Mouse (Mus musculus): ENCODE data around the gene Tlnrd1. TPM values are rescaled to one million over a fixed set of nuclear protein-coding genes. Genes with fewer than 3 reads are reported as not detected.
"Not testable (repeated sequence)": the region's sequence is repeated elsewhere in the genome, so short reads cannot be mapped to it uniquely, and the experiment has no call there.

The Tlnrd1 gene
- 10 to 100 TPM; 23.1 to 26.2 TPM for total RNA-seq (2021)
- long read RNA-seq, experiment 1, full-length matches to known transcripts: 60 of 60 reads
- long read RNA-seq, experiment 1, partial matches to known transcripts: 0 of 60 reads
- long read RNA-seq, experiment 1, other reads (novel, unspliced or antisense): 0 of 60 reads
- long read RNA-seq, experiment 2, full-length matches to known transcripts: 82 of 84 reads
- long read RNA-seq, experiment 2, partial matches to known transcripts: 0 of 84 reads
- long read RNA-seq, experiment 2, other reads (novel, unspliced or antisense): 2 of 84 reads

DNA sequence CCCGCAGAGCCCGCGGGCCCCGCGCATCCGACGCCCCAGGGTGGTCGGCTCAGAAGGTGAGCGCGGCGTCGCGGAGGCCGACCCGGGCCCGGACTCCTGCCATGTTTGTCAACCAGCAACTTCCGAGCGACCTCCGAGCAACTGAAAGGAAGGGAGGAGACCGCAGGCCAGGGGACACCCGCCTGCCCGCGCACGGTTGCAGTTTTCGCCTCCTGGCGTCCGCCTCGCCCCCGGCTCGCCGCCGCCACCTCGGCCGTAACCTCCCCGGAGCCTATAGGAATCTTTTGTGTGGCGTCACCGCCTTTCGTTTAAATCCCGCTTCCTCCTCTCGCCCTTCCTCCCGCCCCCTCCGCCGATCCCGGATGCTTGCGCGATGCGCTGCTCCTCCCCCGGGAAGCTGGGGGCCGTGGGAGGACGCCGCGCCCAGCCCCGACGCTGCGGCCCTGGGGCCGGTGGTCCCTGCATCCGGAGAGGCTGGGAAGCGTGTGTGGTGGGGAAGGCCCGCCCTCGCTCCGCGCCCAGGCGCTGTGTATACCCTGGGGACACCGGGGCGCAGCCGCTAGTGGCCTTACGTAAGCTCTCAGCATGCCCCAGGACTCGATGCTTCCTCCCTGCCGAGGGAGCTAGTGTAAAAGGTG lies at the start of gene Tlnrd1, which contains the start of gene Mesd:
Tlnrd1 (minus strand) TSS at position 285 of the 638 bp plus-strand sequence.
Mesd (plus strand) TSS at position 446 of the 638 bp plus-strand sequence.
- peak; percentile 77 to 80 for DNase-seq (ENCODE audit: low spot score in 2 of 2)

DNA sequence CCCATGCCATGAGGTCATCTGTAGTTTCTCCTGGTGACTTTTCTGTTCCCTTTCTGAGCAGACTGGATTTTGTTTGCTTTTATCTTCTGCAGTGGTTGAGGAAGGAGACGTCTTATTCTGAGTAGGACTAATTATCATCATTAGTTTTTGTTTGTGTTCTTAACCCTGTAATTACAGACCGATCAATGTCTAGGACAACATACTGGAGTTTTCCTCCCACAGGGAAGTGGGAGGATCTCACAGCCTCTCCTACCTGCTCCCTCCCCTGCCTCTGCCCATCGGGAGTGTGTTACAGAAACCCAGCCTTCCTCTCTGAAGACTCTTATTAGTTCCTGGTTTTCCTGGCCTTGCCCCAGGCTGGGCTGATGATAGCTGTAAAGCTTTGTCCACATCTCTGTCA lies 37.5 kb upstream of the Tlnrd1 start:
- no peak for DNase-seq (ENCODE audit: low spot score in 2 of 2)

DNA sequence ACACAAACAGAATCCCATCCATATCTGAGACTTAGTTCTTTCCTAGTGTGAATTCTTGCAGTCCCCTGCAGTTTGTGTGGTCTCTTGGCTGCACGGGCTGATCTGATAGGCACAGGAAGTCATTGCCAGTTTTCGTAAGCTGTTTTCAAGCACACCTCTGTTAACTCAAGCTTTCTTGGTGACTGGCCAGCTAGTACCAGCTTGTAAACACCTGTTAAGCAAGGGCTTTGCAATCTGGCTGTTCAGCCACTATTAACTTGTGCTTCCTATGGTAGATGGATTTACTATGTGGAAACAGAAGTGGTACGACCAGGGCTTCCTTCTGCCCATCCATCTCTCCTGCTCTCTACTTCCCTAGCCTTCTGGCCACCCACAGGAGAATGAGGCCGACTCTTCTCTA lies 36.1 kb upstream of the Tlnrd1 start:
- DNase-seq (ENCODE audit: low spot score in 2 of 2): no peak

DNA sequence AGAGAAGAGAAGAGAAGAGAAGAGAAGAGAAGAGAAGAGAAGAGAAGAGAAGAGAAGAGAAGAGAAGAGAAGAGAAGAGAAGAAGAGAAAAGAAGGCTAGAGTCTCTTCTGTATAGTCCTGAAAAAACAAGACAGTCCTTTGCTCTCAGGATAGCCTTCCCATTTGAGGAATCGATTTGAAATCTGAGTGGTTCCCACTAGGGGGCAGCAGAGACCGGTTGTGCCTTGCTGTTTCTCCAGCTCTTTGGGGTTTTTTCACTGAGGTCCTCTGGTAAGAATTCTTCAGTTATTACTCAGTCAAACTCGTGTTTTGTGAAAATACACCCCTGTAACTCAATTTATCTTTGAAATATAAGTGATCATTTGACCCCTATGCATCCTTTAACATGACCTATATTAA lies 30.5 kb upstream of the Tlnrd1 start:
- DNase-seq (ENCODE audit: low spot score in 2 of 2): peak; percentile 52

DNA sequence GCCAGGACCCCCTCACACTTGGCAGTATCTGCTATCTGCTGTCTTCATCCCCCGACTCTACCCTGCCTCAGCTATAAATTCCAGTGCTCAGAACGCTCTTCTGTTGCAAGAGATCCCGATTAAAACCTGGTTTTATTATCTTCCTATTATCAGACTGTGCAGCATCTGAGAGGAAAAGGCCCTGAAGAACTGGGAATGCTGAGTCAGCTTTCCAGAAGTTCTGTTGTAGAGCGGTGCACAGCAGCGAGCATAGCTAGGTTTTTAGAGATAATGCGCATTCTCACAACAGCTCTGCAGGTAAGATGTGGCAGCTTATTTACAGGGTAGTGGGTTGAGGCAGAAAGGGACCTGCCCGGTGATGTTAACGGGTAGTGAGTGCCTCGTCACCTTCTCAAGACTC lies 29.9 kb upstream of the Tlnrd1 start:
- no peak for DNase-seq (ENCODE audit: low spot score in 2 of 2)

DNA sequence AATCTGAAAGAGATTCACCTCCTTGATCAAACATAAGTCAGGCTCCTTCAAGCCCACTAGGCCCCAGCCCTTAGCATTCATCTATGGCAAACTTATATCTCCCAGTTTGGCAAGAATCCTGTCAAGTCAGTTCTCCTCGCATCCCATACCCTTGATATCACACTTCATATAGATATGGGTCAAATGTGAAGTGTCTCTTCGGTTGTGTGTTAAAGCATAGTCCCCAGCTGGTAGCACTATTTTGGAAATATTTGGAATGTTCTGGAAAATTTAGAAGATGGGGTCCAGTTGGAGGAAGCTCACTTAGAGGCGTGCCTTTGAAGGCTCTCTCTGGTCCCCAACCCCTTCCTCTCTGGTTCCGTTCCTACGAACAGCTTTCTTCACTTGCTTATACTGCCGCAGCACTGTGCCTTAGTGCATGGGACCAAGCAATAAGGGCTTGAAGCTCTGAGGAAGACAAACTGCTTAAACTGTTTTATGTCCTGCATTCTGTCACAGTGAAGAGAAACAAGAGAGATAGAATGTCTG lies 29.4 kb upstream of the Tlnrd1 start:
- DNase-seq (ENCODE audit: low spot score in 2 of 2): no peak

DNA sequence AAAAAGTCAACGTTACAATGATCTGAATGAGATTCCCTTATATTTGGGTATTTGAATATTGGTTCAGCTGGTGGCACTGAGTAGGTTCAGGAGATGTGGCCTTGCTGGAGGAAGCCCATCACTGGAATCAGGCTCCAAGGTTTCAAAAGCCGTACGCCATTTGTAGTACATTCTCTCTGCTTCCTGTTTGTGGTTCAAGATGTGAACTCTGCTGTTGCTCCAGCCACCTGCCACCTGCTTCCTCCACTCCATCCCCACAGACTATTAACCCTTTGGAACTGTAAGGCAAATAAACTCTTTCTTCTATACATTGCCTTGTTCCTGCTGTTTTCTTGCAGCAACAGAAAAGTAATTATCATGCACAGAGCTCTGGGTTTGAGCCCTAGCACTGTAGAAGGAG lies 27.8 kb upstream of the Tlnrd1 start:
- no peak for DNase-seq (ENCODE audit: low spot score in 2 of 2)

DNA sequence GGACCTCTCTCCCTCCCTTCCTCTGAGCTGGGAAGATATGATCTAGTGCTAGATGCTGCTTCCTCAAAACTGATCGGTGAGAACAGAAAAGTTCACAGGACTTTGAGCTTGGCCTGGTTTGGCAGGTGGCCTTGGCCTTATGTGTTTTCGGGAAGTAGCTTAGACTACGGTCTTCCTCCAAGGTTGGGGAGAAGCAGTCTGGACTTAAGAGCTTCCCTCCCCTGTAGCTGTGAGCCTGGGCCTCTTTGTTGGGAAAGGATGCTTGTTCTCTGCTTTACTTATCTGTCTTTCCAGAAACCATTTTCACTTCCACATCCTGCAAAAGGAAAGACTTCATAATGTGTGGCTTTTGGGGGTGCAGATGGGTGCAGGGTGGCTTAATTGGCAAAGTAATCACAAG lies 20.7 kb upstream of the Tlnrd1 start:
- no peak for DNase-seq (ENCODE audit: low spot score in 2 of 2)

DNA sequence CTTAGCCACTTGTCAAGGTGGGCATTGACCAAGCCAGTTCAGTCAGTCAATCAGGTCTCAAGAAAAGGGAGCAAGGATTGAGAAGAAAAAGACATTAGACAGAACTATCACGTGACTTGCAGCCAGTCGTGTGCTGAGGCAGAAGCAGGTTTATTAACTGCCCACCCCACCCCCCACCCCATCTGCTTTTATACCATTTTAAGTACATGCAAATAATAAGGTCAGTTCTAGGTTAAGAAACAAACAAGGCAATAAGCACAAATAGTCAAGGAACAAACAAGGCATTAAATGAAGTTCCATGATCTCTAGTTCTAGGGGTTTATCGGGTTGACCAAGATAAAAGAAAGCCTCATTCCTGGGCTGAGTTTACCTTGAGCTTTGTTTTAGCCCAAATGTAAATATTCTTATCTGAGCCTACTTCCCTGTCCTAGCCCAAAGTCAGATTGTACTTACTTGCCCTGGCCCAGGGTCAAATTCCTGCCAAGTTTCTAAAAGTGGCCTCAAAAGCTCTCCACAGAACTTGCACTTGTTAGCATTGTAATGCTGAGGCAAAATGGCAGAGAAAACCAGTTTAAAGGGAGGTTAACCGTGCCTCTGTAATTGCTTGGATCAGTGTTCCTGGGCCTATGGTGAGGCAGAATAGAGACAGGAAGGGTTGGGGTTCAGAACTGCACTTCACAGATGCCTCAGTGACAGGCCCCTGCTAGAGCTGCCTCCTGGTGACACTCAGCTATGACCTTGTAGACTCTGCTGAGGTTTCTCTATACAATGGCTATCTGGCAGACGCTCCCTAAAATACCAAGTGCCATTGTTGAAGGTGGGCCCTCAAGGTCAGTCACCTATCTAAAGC lies 18.4 kb upstream of the Tlnrd1 start:
- DNase-seq (ENCODE audit: low spot score in 2 of 2): no peak

DNA sequence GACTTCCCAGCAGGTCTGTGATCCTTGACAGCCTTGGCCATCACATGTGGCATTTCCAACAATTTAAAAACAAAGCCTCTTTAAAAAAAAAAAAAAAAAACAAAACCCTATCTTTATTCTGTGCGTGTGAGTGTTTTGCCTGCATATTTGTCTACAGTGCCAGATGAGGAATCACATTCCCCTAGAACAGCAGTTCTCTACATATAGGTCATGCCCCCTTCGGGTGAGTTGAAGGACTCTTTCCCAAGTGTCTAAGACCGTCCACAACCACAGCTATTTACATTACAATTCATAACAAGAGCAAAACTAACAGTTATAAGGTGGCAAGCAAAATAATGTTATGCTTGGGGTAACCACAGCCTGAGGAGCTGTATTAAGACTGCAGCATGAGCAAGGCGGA lies 17.3 kb upstream of the Tlnrd1 start:
- no peak for DNase-seq (ENCODE audit: low spot score in 2 of 2)

DNA sequence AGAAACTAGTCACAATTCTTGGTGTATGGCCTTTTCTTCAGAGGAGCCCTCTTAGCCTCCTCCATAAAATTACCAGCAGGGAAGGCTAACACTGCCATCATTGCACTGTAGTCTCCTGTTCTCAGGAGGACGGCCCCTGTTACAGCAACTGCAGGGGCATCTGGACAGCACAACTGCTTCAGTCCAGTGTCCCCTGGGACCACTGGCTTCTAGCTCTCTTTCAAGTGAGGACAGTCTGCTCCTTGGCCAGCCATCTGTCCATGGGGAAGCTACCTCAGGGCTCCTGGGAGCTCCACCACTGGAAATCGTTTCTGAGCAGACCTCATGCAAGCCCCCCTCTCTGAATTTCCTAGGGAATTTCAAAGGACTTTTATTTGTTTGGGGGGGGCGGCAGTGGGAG lies 16.4 kb upstream of the Tlnrd1 start:
- DNase-seq (ENCODE audit: low spot score in 2 of 2): no peak

DNA sequence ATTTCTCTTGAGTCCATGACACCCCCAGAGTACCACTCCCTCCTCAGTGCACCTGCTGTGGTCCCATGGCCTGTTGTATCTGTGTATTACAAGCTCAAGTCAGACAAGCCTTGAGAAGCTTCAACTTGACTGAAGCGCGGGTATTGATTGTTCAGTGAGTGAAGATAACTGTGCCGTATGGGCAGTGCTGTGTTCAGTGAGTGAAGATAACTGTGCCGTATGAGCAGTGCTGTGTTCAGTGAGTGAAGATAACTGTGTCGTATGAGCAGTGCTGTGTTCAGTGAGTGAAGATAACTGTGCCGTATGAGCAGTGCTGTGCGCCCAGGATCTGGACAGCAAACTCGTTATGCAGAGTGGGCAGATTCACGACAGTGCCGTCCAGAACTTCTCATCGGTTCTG lies 14.2 kb upstream of the Tlnrd1 start:
- no peak for DNase-seq (ENCODE audit: low spot score in 2 of 2)

DNA sequence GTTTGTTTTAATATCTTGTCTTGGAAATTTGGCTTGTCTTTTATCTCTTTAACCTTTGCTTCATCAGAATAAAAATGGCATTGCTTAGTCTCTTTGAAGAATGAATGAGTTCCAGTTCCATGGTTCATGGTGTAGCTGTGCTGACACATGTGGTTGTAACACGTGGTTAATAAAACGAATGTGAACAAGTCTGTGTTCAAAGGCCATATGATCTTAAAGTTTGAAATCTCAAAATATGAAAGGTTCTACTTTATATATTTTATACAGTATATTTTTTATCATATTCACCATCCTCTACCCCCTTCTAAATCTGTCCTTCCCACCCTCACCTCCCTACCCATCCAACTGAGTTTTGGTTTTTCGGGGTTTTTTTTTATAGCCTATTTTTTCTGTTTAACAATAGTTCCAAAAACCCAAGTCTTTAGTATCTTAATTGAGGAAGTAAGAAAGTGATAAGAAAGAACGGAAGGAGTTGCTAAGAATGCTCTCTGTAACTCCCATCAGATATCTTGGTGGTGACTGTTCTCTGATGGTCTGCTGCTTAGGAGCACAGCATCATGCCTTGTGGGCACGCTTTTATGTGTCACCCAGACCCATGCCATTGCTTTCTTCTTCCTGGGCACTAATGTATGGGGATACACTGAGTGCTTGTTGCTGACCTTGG lies 12.1 kb upstream of the Tlnrd1 start:
- no peak for DNase-seq (ENCODE audit: low spot score in 2 of 2)

DNA sequence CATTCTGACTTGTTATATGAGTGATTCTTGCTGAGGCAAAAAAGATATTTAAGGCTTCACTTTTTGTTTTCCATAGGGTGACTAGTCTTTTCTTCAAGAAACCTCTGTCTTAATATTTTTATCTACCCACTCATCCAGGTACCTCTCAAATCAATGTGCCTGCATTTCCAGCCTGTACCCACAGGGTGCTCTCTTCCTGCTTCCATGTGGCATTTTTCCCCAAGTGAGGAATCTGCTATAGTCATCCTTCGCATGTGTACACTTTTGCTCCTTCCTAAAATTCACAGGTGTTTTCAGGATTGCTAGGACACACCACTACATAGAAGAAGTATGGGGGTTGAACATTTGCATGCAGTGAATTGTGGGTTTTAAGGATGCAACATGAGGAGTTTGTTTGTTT lies 10.2 kb upstream of the Tlnrd1 start:
- no peak for DNase-seq (ENCODE audit: low spot score in 2 of 2)

DNA sequence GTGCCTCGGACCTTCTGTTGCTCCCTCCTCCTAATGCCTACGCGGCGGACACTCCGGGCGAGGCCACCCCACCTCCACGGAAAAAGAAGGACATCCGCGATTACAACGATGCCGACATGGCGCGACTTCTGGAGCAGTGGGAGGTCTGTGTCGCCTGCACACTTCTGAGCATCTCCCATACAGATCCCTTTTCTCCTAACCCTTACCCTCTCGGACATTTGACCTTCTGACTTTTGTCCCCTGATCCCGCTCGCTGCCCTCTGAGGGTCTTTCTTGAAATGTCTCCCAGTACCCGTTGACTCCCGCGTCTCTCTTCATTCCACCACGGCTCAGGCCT lies 8.2 kb upstream of the Tlnrd1 start:
- no peak for DNase-seq (ENCODE audit: low spot score in 2 of 2)

DNA sequence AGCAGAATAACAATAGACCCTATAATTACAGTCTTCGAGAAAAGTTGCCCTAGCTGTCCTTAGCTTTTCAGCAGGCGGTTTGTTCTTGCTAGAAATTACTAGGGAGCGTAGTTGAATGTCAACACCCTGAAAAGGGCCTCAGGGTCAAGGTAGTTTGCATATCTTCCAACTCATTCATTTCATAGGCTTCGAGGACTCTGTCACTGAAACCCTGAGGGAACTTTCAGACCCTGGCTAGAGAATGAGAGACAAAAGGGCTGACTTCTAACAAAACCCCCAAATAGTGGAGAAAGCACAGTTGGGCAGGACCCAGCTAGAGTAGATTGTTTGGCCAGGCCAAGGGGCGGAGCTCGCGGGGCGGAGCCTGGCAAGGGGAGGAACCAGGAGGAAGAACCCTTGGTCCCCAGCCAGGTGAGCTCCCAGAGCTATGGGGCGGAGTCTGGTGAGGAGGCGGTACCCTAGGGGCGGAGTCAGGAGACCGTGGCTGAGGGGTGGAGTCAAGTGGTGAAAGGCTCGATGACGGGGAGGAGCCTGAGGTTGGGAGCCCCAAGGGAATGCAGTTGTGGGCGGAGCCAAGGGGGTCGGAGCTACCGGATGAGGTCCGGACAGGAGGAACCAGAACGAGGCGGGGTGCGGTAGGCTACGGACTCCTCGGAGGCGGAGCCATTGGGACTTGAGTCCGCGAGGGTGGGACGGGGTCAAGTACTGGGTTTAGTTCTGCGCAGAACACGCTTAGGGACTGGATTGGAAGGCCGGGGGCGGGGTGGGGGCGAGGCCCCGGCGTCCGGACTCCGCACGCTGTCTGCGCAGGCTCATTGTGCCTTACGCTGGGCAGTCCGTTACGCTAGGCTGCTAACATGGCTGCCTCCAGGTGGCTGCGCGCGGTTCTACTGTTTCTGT lies 7.6 kb upstream of the Tlnrd1 start:
- peak; percentile 95 to 99 for DNase-seq (ENCODE audit: low spot score in 2 of 2)

DNA sequence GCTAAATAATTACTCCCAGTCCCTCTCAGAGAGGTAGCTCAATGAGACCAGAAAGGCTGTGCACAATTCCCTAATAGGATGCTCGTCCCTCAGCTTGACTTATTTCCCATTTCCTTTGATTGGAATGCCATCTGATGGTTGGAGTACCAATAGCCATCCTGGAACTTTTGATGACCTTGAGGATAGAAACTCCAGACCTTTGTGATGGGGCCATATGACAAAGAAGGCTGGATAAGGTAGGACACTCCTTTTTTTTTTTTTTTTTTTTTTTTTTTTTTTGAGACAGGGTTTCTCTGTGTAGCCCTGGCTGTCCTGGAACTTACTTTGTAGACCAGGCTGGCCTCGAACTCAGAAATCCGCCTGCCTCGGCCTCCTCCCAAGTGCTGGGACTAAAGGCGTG lies 5.8 kb upstream of the Tlnrd1 start:
- not testable (repeated sequence) for DNase-seq (ENCODE audit: low spot score in 2 of 2)

DNA sequence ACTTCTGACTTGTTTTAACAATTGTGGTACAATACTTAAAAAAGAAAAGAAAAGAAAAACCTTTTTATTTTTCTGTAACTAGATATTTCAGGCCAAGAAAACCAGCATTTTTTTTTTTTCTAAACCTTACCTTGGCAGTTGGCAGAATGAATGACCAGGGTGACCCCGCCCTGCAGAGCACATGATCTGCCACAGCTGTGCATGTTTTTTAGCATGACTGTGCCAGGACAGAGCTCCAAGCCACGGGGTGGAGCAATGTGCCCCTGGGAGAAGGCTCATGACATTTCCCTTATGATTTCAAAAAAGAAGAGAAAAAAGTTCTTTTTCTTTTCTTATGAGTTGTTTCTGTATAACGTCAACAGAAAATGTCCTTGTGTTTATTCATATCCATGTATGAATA lies 5.3 kb upstream of the Tlnrd1 start:
- no peak for DNase-seq (ENCODE audit: low spot score in 2 of 2)

DNA sequence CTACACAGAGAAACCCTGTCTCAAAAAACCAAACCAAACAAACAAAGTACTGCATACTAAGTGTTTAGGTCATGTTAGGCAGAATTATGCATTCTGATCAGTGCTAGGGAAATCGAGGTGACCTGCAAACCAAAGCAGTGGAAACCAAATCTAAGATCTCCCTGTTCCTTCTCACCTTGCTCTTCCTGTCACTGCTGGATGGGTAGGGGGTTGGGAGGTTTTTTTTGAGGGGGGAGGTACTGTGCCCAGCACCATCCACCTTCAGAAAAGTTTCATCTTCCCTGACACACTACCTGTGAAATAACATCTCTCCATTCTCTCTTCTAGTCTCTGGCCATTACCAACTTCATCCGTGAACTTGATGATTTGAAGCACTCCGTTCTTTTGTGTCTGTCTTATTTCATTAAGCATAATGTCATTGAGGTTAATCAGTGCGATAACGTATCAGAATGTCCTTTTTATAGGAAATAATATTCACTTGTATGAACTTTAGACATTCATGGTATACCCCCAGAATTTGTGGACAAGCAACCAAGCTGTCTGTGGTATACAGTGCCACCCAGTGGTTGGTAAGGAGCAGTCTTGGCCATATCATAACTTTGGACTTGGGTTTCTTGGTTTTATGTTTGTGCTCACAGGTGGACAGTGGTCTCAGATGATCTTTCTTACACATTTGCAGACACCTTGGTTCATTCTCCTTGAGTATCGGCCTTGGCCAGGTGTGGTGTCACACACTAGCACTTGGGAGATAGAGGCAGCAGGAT lies 2.4 kb upstream of the Tlnrd1 start:
- no peak for DNase-seq (ENCODE audit: low spot score in 2 of 2)

DNA sequence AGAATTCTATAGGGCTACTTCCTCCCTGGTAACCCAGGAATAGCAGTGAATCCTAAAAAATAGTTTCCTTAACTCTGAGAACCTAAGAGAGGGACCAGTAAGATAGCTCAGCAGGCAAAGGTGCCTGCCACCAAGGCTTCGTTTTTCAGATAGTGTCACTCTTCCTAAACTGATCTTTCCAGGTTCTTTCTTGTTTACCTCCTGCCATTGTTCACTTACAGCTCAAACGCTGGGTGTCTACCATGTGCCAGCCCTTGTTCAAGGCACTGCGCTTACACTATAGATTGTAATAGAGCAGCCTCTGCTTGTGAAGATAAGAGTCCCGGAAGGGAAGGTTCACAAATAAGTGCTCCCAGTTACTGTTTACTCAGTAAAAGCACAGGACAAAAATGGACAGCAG lies 1.7 kb upstream of the Tlnrd1 start:
- DNase-seq (ENCODE audit: low spot score in 2 of 2): no peak
